8 mouse cellular contexts compared by ENCODE assay signal in the genomic region with DNA sequence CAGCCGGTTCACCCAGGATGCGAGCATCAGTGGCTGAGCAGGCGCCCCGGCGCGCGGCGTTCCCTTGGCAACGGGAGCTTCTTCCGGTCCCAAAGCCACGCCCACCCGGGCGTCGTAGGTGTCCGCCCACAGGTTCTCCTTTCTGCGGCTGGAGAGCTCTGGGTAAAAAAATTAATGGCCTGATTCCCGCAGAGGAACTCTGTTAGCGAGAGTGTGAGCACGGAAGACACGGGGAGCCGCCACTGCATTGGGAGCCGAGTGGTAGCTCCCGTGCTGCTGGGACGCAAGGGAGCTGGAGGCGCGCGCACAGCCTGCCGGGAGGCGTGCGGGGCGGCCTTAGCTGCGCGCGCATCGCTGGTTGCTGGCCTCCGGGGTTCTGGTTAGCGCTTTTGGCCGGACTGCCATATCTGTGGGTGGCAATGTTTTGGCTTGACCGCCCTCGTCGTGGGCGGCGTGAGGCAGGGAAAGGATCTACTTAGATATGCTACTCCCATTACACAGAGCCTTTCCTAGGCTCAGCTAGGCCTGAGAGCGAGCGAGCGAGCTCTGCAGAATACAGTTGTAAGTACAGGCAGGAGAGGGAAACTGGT. TPM values are rescaled to one million over a fixed set of nuclear protein-coding genes. Genes with fewer than 3 reads are reported as not detected.
DNase-seq lines count a peak whose midpoint lies in the region; ATAC-seq and TF ChIP-seq lines count a peak whose summit lies in the region.

A gene (minus strand): TSS at position 290 of the 590 bp plus-strand sequence.

- no peaks in the 10 kb centered on the region for H3K4me1 ChIP-seq in hindbrain, postnatal 0 days (ENCODE audit: insufficient read depth, low read length)

- H3K4me2 ChIP-seq in hindbrain, postnatal 0 days (ENCODE audit: low read depth, low read length), result peak within 1 kb of the TSS; percentile 57

- H3K9me3 ChIP-seq in hindbrain, postnatal 0 days (ENCODE audit: low read length), result no peaks in the 10 kb centered on the region

- peak; percentile 98 for ATAC-seq in hindbrain, postnatal 0 days

- peak within 1 kb of the TSS; percentile 93 for H3K27ac ChIP-seq in hindbrain, postnatal 0 days

- under 1% methylated on average over 46 of the region's 46 CpGs for WGBS in hindbrain, postnatal 0 days

- no peaks in the 10 kb centered on the region for H3K36me3 ChIP-seq in hindbrain, postnatal 0 days (ENCODE audit: insufficient read depth, low read length)

- peak; percentile 95 to 97 for DNase-seq in adrenal gland, adult (ENCODE audit: inconsistent age in 2 of 2, low spot score in 1 of 2)
- DNase-seq in embryo, embryonic 10 days (ENCODE audit: low spot score), result peak; percentile 96
- peak; percentile 87 to 91 for DNase-seq in gastrocnemius, adult 8-10 months (ENCODE audit: low spot score in 2 of 2)
- DNase-seq in hindbrain, postnatal 0 days (ENCODE audit: low spot score), result peak; percentile 98
- DNase-seq in left cerebral cortex, adult 18-20 months (ENCODE audit: low spot score in 2 of 2), result peak; percentile 91 to 95
- DNase-seq in lung, postnatal 4 days, result peak; percentile 93 to 96
- DNase-seq in retina, postnatal 1 day, result peak; percentile 96
- peak; percentile 96 for DNase-seq in thymus, postnatal 4 days

- TF ChIP-seq CTCF in hindbrain, postnatal 0 days (IDR thresholded peaks at IDR 0.05; ENCODE audit: low read depth), result no peak

- H3K9ac ChIP-seq in hindbrain, postnatal 0 days (replicated peaks; ENCODE audit: low read length), result peak within 1 kb of the TSS; percentile 70

- H3K27me3 ChIP-seq in hindbrain, postnatal 0 days (ENCODE audit: insufficient read depth, low read length), result no peaks in the 10 kb centered on the region

- H3K4me3 ChIP-seq in hindbrain, postnatal 0 days (ENCODE audit: low read length), result peak within 1 kb of the TSS; percentile 85

RNA-seq across cellular contexts. Expression of the gene that starts here (rescaled TPM):
- total RNA-seq in gastrocnemius, adult 8-10 months (2022), result 1 to 10 TPM; 1.3 to 2.9 (median 2.2) TPM
- 26.6 and 29.1 TPM in 2 replicates for total RNA-seq in hindbrain, postnatal 0 days (2014; rRNA removed)
- 63.7 and 65.8 TPM in 2 replicates for polyA plus RNA-seq in hindbrain, postnatal 0 days (2015; fragmentation: Nextera tagmentation; extraction: Ambion mirVana)
- 10 to 100 TPM; 26.3 to 34.0 TPM for total RNA-seq in left cerebral cortex, adult 18-20 months (2021)

Comparison
In these comparisons a context has a peak if more than half of its experiments do, and no peak if none do; other contexts are left out.
1. Peak in every context shown above with its lines: DNase-seq, ATAC-seq, H3K4me3 ChIP-seq and H3K27ac ChIP-seq.